Mouse (Mus musculus): ENCODE results near the gene Anln.
A peak's percentile ranks its signal among the peaks of the same experiment; 100 is the strongest.
"Not testable (repeated sequence)": the region's sequence is repeated elsewhere in the genome, so short reads cannot be mapped to it uniquely, and the experiment has no call there.

Anln gene

GRCm38 (mm10) chr9:22319109-22319508 is 69.9 kb downstream of the Anln start:
- DNase-seq (ENCODE audit: low spot score), result no peak

GRCm38 (mm10) chr9:22316047-22316446 is 72.9 kb downstream of the Anln start:
- not testable (repeated sequence) for DNase-seq (ENCODE audit: low spot score)

GRCm38 (mm10) chr9:22314066-22314465 is 74.9 kb downstream of the Anln start:
- DNase-seq (ENCODE audit: low spot score), result peak; percentile 76

- peak; percentile 7 for DNase-seq (ENCODE audit: low spot score)
These were observed 75.8 kb downstream of the Anln start for GRCm38 (mm10) chr9:22313218-22313617.

- peak; percentile 43 for DNase-seq (ENCODE audit: low spot score)
These were observed 79.3 kb downstream of the Anln start for GRCm38 (mm10) chr9:22309651-22310050.

DNA sequence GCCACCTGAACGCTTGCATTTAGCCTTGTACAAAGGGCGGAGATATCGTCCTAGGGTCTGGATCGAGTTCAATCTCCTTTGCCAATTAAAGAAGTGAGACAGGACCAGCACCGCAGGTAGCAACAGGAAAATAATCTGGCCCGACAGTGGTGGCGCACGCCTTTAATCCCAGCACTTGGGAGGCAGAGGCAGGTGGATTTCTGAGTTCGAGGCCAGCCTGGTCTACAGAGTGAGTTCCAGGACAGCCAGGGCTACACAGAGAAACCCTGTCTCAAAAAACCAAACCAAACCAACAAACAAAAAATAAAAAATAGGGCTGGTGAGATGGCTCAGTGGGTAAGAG is 81.1 kb downstream of the Anln start:
- not testable (repeated sequence) for DNase-seq (ENCODE audit: low spot score)

DNA sequence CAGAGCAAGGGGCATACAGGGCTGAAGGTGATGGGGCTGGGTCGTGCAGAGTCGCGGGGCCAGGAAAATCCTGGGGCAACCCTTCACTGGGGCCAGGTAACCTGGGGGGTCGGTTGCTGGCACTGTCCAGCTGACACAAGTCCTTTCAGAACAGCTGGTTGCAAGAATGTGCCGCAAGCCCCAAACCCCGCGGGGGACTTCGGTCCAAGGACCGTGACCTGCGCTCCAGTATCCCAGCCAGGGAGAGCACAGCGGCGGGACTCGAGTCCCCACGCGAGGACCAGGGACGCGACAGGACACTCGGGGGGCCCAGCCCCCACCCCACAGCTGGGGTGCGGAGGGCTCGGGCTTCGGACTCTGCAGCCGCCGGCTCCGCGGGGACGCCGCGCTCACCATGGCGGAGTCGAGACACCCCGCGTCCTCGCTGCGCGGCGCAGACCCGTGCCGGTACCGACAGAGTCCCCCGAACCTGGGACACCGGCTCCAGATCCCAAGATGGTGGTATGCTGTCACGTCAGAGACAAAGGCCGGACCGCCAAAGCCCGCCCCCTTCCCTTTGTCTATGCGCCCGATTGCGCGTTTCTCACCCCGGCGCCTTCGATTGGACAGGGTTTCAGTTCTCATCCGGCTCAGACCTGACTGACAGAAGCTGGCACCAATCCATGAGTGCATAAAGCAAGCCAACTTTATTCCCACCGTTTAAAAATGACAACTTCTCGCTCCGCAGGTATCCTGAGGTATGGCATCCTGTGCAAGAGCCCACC is 81.7 kb downstream of the Anln start, which contains the start of gene Zfp810:
Gene Zfp810, minus strand, starts transcription at position 493 of the 764 bp plus-strand sequence.
- DNase-seq (ENCODE audit: low spot score), result peak; percentile 94

- DNase-seq (ENCODE audit: low spot score), result no peak
These were observed 82.3 kb downstream of the Anln start for GRCm38 (mm10) chr9:22306726-22307125.

DNA sequence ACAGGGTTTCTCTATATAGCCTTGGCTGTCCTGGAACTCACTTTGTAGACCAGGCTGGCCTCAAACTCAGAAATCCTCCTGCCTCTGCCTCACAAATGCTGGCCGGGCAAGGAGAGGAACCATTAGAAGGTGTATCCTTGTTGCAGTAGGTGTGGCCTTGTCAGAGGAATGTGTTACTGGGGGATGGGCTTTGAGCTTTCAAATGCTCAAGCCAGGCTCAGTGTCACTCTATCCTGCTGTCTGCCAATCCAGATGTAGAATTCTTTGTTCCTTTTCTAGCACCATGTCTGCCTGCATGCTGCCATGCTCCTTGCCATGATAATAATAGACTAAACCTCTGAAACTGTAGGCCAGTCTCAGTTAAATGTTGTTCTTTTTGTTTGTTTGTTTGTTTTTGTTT is 86.8 kb downstream of the Anln start:
- no peak for DNase-seq (ENCODE audit: low spot score)

Data from adipocyte (in vitro differentiated cells).